Mouse (Mus musculus) erythroid progenitor cell, adult 5-6 weeks (primary cell): Measurements from ENCODE around the gene Cdon. TPM values are rescaled to one million over a fixed set of nuclear protein-coding genes. Genes with fewer than 3 reads are reported as not detected.

Experiments
- ATAC-seq: replicated peaks from 2 replicates; pipeline ENCODE4 v1.8.0; 2016; ENCODE audit warnings: moderate number of reproducible peaks, mild to moderate bottlenecking, moderate TSS enrichment, inconsistent platforms; ENCODE audit not compliant: poor library complexity, low FRiP score, severe bottlenecking
- total RNA-seq, 2 experiments: library from RNA; stranded (forward) in 1 of 2; stranded (reverse) in 1 of 2; fragments of 150-400 nt in 1 of 2; fragments of 186-747, 209-891 nt in 1 of 2; gene quantifications; 2 replicates each; pipeline versions ENCODE4 v1.2.3 to v1.2.4; 2015 to 2017; ENCODE audit warnings: low replicate concordance in 2 of 2

Cdon gene
- total RNA-seq, 2 experiments from 2014 or later = 1.1 TPM; not detected in 1

- ATAC-seq = no peak
Observed at GRCm38 (mm10) chr9:35491109-35491866, 70.4 kb downstream of the Cdon start.

DNA sequence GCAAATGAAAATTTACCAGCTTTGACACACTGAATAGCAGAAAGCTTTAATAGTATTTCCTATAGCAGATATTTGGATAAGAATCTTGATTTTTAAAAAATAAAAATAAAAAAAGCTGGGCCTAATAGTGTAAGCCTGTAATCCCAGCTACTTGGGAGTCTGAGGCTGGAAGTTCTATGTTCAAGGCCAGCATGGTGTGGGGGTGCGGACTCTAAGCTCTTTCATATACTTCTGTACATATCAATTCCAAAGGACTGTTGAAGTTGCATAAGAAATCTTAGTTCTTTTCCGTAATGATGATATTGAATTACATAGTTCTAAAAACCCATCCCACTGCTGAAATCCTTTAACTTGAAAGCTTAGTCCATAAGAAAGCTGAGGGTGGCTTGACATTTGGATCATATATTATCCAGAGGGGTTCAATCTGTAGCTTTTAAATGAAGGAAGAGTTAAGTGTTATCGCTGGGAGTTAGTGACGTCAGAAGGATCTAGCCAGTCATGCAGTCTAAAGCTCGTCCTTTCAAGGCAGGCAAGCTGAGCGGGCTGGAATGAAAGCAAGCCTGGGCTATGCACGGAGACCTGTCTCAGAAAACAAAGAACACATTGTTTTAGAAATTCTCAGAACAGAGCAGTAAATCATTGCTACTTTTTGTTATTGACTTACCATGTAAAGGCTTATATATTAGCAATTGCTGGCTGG lies 72.3 kb downstream of the Cdon start:
- no peak for ATAC-seq

GRCm38 (mm10) chr9:35493733-35494092 lies 72.8 kb downstream of the Cdon start:
- no peak for ATAC-seq

- no peak for ATAC-seq
Observed at GRCm38 (mm10) chr9:35494937-35495336, 74.0 kb downstream of the Cdon start.

DNA sequence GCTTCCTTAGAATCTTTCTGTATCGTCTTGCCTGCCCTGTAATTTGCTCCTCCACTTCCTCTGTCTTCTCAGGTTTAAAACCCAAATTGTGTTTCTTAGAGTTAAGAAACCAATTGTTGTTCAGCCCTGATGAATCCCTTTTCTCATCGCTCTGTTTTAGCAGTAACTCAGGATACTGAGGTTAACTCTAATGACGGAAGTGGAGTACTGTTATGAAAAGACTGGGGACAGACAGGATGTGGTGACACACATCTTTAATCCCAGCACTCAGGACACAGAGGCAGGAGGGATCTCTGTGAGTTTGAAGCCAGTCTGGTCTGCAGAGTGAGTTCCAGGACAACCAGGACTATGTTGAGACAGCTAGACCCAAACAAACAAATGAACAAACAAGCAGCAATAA lies 74.5 kb downstream of the Cdon start:
- ATAC-seq = no peak

DNA sequence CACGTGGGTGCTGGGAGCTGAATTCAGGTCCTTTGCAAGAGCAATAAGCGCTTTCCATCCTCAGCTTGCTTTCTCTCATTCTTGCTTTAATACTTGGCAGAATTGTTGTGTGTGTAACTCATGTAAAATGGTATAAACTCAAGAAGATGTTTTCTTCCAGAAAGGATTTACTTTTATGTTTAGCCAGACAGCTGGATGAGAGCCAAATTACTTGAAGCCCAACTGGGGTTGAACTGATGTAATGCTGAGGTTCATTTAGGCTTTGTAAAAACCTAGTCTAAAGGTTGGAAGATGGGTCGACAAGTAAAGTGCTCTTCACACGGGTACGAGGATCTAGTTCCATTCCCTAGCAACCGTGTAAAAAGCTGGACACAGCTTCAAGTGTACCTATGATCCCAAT lies 79.0 kb downstream of the Cdon start:
- no peak for ATAC-seq

GRCm38 (mm10) chr9:35502361-35503000 lies 81.6 kb downstream of the Cdon start:
- no peak for ATAC-seq

DNA sequence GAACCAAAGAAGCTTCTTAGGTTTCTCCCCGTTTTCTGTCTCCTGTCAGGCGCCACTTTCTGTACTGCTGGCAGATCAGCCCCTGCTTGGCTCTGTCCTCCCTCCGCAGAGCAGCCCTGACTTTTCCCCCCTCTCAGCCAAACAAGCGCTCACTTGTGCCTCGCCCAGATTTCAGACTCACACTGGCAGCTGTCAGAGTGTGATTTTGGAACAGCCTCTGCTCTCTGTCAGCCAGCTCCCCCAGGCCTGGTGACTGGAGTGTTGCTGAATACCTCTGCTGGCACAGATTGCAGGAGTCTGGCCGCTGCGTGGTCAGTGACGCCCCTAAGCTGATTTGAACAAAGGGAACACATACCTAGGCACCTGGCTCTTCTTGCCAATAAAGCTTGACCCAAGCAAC lies 87.3 kb downstream of the Cdon start:
- ATAC-seq = no peak

- no peak for ATAC-seq
Observed at GRCm38 (mm10) chr9:35513900-35514299, 93.0 kb downstream of the Cdon start.

DNA sequence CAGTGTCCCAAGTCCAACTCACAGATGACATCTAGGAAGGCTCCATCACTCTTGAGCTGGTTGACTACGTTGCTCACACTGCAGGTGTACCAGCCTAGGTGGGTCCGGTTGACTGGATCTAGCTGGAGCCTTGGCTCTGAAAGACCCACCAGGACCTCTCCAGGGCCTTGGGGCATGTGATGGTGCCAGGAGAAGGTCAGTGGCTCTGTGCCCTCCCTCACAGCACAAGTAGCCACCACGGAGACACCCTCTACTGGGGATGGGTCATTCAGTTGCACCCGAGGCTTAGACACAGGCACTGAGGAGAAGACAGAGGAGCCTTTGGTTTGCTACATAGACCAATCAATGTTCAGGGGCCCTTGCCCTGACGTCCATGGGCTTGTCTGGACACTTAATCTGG lies 95.3 kb downstream of the Cdon start:
- ATAC-seq = no peak

GRCm38 (mm10) chr9:35516711-35517110 lies 95.8 kb downstream of the Cdon start:
- no peak for ATAC-seq

- no peak for ATAC-seq
Observed at GRCm38 (mm10) chr9:35518169-35518568, 97.2 kb downstream of the Cdon start, which contains the start of gene Gm1113. Gm1113 (minus strand) TSS chr9:35518269.

GRCm38 (mm10) chr9:35520631-35521348 lies 99.9 kb downstream of the Cdon start:
- ATAC-seq = no peak

GRCm38 (mm10) chr9:35522241-35522640 lies 101.3 kb downstream of the Cdon start:
- no peak for ATAC-seq

- no peak for ATAC-seq
Observed at GRCm38 (mm10) chr9:35522821-35523515, 102.0 kb downstream of the Cdon start.

DNA sequence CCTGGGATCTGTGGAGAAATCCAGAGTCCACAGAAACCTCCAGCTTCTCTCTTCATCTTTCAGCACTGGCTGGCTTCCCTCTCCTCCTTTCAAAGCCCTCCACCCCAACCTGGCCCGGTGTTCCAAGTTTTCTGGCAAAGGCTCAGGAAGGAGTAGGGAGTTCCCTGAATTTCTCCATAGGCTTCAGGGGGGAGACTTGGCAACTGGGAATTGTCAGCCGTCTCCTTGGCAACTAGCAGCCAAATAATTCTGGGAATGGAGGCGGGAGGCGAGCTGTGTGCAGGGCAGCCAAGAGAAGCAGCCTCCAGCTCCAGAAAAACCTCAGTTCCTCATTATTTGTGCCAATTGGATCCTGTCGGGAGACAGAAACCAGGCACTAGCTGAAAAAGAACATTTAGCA lies 102.6 kb downstream of the Cdon start:
- no peak for ATAC-seq

GRCm38 (mm10) chr9:35523941-35524411 lies 103.0 kb downstream of the Cdon start:
- no peak for ATAC-seq

DNA sequence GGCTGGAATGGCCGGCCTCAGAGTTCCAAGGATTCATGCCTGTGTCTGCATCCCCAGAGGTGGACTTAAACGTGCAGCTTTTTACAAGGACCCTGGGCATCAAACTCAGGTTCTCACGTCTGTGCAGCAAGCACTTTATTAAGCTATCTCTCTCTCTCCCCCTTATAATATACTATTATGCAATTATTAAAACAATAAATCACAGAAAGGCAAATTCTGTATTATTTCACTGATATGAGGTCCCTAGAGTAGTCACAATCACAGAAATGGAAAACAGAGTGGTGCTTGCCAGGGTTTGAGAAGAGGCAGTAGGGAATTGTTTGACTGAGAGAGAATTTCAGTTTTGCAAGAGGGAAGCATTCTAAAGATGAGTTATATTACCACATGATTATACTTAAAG lies 108.2 kb downstream of the Cdon start:
- ATAC-seq = no peak

GRCm38 (mm10) chr9:35529796-35530195 lies 108.9 kb downstream of the Cdon start:
- ATAC-seq = no peak

GRCm38 (mm10) chr9:35533266-35533665 lies 112.3 kb downstream of the Cdon start:
- ATAC-seq = no peak
